Mouse (Mus musculus): ENCODE data around the gene Olfr698. TPM values are rescaled to one million over a fixed set of nuclear protein-coding genes. Genes with fewer than 3 reads are reported as not detected.
"Not testable (repeated sequence)": the region's sequence is repeated elsewhere in the genome, so short reads cannot be mapped to it uniquely, and the experiment has no call there.

Gene Olfr698
- polyA plus RNA-seq (2014; fragmentation: Nextera tagmentation; extraction: Ambion mirVana), result not detected in 2 replicates

GRCm38 (mm10) chr7:106755297-106755696, at the start of gene Olfr698:
Olfr698 (minus strand) TSS chr7:106755397.
- Histone ChIP-seq H3K36me3 (ENCODE audit: control insufficient read depth, insufficient read depth, low read length) (no peaks in the 10 kb centered on the region), H3K27me3 (replicated peaks; ENCODE audit: control insufficient read depth, insufficient read depth, low read length) (no peaks in the 10 kb centered on the region), H3K4me2 (no peak within 1 kb of the TSS), H3K4me1 (replicated peaks; ENCODE audit: control insufficient read depth, insufficient read depth, low read length) (no peaks in the 10 kb centered on the region), H3K4me3 (ENCODE audit: low read depth, low read length) (no peak within 1 kb of the TSS), H3K9ac (ENCODE audit: low read depth, low read length) (no peak within 1 kb of the TSS), H3K9me3 (ENCODE audit: control insufficient read depth, low read length) (no peaks in the 10 kb centered on the region), H3K27ac (ENCODE audit: low read depth, low read length) (no peak within 1 kb of the TSS)
- no peak for DNase-seq (ENCODE audit: low spot score)
- no peak for ATAC-seq (replicated peaks; ENCODE audit: low FRiP score)

GRCm38 (mm10) chr7:106793098-106793497, 37.9 kb upstream of the Olfr698 start, which contains the start of gene Olfr699:
Olfr699 (minus strand) TSS chr7:106793198.
- no peaks in the 10 kb centered on the region for H3K4me1 ChIP-seq (replicated peaks; ENCODE audit: control insufficient read depth, insufficient read depth, low read length)
- DNase-seq (ENCODE audit: low spot score) (no peak), ATAC-seq (replicated peaks; ENCODE audit: low FRiP score) (no peak)
- H3K27ac ChIP-seq (ENCODE audit: low read depth, low read length), result no peak within 1 kb of the TSS
- H3K4me2 ChIP-seq, result no peak within 1 kb of the TSS
- H3K27me3 ChIP-seq (replicated peaks; ENCODE audit: control insufficient read depth, insufficient read depth, low read length), result no peaks in the 10 kb centered on the region
- 68% methylated on average over 1 of the region's 1 CpGs for WGBS
- no peak within 1 kb of the TSS for H3K9ac ChIP-seq (ENCODE audit: low read depth, low read length)
- H3K9me3 ChIP-seq (ENCODE audit: control insufficient read depth, low read length), result 0 out of 2 replicates have a peak, but pooled peaks cover 3% of the 10 kb centered on the region
- H3K36me3 ChIP-seq (ENCODE audit: control insufficient read depth, insufficient read depth, low read length), result no peaks in the 10 kb centered on the region
- no peak within 1 kb of the TSS for H3K4me3 ChIP-seq (ENCODE audit: low read depth, low read length)

- Histone ChIP-seq H3K27ac (ENCODE audit: low read depth, low read length) (no peak overlapping the region), H3K4me2 (no peak overlapping the region), H3K4me3 (ENCODE audit: low read depth, low read length) (no peak overlapping the region), H3K9me3 (ENCODE audit: control insufficient read depth, low read length) (no peaks in the 10 kb centered on the region), H3K4me1 (replicated peaks; ENCODE audit: control insufficient read depth, insufficient read depth, low read length) (no peaks in the 10 kb centered on the region), H3K9ac (ENCODE audit: low read depth, low read length) (no peak overlapping the region), H3K27me3 (replicated peaks; ENCODE audit: control insufficient read depth, insufficient read depth, low read length) (no peaks in the 10 kb centered on the region), H3K36me3 (ENCODE audit: control insufficient read depth, insufficient read depth, low read length) (no peaks in the 10 kb centered on the region)
- ATAC-seq (replicated peaks; ENCODE audit: low FRiP score), result no peak
- no peak for DNase-seq (ENCODE audit: low spot score)
Measured at GRCm38 (mm10) chr7:106788330-106788729, 33.1 kb upstream of the Olfr698 start.

- DNase-seq (ENCODE audit: low spot score); H3K4me2 ChIP-seq; H3K9me3 ChIP-seq (ENCODE audit: control insufficient read depth, low read length); H3K27me3 ChIP-seq (replicated peaks; ENCODE audit: control insufficient read depth, insufficient read depth, low read length); H3K4me1 ChIP-seq (replicated peaks; ENCODE audit: control insufficient read depth, insufficient read depth, low read length); H3K4me3 ChIP-seq (ENCODE audit: low read depth, low read length); H3K9ac ChIP-seq (ENCODE audit: low read depth, low read length); H3K27ac ChIP-seq (ENCODE audit: low read depth, low read length); H3K36me3 ChIP-seq (ENCODE audit: control insufficient read depth, insufficient read depth, low read length); ATAC-seq (replicated peaks; ENCODE audit: low FRiP score): not testable (repeated sequence)
- 93% methylated on average over 2 of the region's 2 CpGs for WGBS
Measured at GRCm38 (mm10) chr7:106761008-106761407, 5.8 kb upstream of the Olfr698 start.

GRCm38 (mm10) chr7:106758800-106759199, 3.6 kb upstream of the Olfr698 start:
- Histone ChIP-seq H3K27ac (ENCODE audit: low read depth, low read length) (no peak overlapping the region), H3K4me2 (no peak overlapping the region), H3K4me3 (ENCODE audit: low read depth, low read length) (no peak overlapping the region), H3K9ac (ENCODE audit: low read depth, low read length) (no peak overlapping the region), H3K9me3 (ENCODE audit: control insufficient read depth, low read length) (no peaks in the 10 kb centered on the region), H3K4me1 (replicated peaks; ENCODE audit: control insufficient read depth, insufficient read depth, low read length) (no peaks in the 10 kb centered on the region), H3K36me3 (ENCODE audit: control insufficient read depth, insufficient read depth, low read length) (no peaks in the 10 kb centered on the region), H3K27me3 (replicated peaks; ENCODE audit: control insufficient read depth, insufficient read depth, low read length) (no peaks in the 10 kb centered on the region)
- DNase-seq (ENCODE audit: low spot score) (no peak), ATAC-seq (replicated peaks; ENCODE audit: low FRiP score) (no peak)
- 84% methylated on average over 2 of the region's 2 CpGs for WGBS

- H3K4me3 ChIP-seq (ENCODE audit: low read depth, low read length), result no peak overlapping the region
- no peaks in the 10 kb centered on the region for H3K36me3 ChIP-seq (ENCODE audit: control insufficient read depth, insufficient read depth, low read length)
- WGBS, result 86% methylated on average over 5 of the region's 5 CpGs
- no peaks in the 10 kb centered on the region for H3K9me3 ChIP-seq (ENCODE audit: control insufficient read depth, low read length)
- H3K4me2 ChIP-seq, result no peak overlapping the region
- DNase-seq (ENCODE audit: low spot score) (no peak), ATAC-seq (replicated peaks; ENCODE audit: low FRiP score) (no peak)
- H3K27ac ChIP-seq (ENCODE audit: low read depth, low read length), result no peak overlapping the region
- no peak overlapping the region for H3K9ac ChIP-seq (ENCODE audit: low read depth, low read length)
- H3K4me1 ChIP-seq (replicated peaks; ENCODE audit: control insufficient read depth, insufficient read depth, low read length), result no peaks in the 10 kb centered on the region
- H3K27me3 ChIP-seq (replicated peaks; ENCODE audit: control insufficient read depth, insufficient read depth, low read length), result no peaks in the 10 kb centered on the region
Measured at GRCm38 (mm10) chr7:106745811-106746210, 9.4 kb downstream of the Olfr698 start.

- Histone ChIP-seq H3K27me3 (replicated peaks; ENCODE audit: control insufficient read depth, insufficient read depth, low read length) (no peaks in the 10 kb centered on the region), H3K9me3 (ENCODE audit: control insufficient read depth, low read length) (no peaks in the 10 kb centered on the region), H3K4me3 (ENCODE audit: low read depth, low read length) (no peak within 1 kb of the TSS), H3K9ac (ENCODE audit: low read depth, low read length) (no peak within 1 kb of the TSS), H3K4me1 (replicated peaks; ENCODE audit: control insufficient read depth, insufficient read depth, low read length) (no peaks in the 10 kb centered on the region), H3K4me2 (no peak within 1 kb of the TSS), H3K36me3 (ENCODE audit: control insufficient read depth, insufficient read depth, low read length) (no peaks in the 10 kb centered on the region), H3K27ac (ENCODE audit: low read depth, low read length) (no peak within 1 kb of the TSS)
- DNase-seq (ENCODE audit: low spot score) (no peak), ATAC-seq (replicated peaks; ENCODE audit: low FRiP score) (no peak)
- WGBS, result 74% methylated on average over 1 of the region's 1 CpGs
Measured at GRCm38 (mm10) chr7:106742343-106742742, 12.9 kb downstream of the Olfr698 start, which contains the start of gene Olfr697. Olfr697 (minus strand) TSS chr7:106742443.

- DNase-seq (ENCODE audit: low spot score) (no peak), ATAC-seq (replicated peaks; ENCODE audit: low FRiP score) (no peak)
- no peaks in the 10 kb centered on the region for H3K36me3 ChIP-seq (ENCODE audit: control insufficient read depth, insufficient read depth, low read length)
- H3K27me3 ChIP-seq (replicated peaks; ENCODE audit: control insufficient read depth, insufficient read depth, low read length), result no peaks in the 10 kb centered on the region
- no peak overlapping the region for H3K9ac ChIP-seq (ENCODE audit: low read depth, low read length)
- H3K4me2 ChIP-seq, result no peak overlapping the region
- no peaks in the 10 kb centered on the region for H3K9me3 ChIP-seq (ENCODE audit: control insufficient read depth, low read length)
- no peak overlapping the region for H3K27ac ChIP-seq (ENCODE audit: low read depth, low read length)
- H3K4me3 ChIP-seq (ENCODE audit: low read depth, low read length), result no peak overlapping the region
- H3K4me1 ChIP-seq (replicated peaks; ENCODE audit: control insufficient read depth, insufficient read depth, low read length), result no peaks in the 10 kb centered on the region
Measured at GRCm38 (mm10) chr7:106737028-106737427, 18.2 kb downstream of the Olfr698 start.

GRCm38 (mm10) chr7:106733717-106734116, 21.5 kb downstream of the Olfr698 start:
- H3K36me3 ChIP-seq (ENCODE audit: control insufficient read depth, insufficient read depth, low read length), result no peaks in the 10 kb centered on the region
- H3K27me3 ChIP-seq (replicated peaks; ENCODE audit: control insufficient read depth, insufficient read depth, low read length), result no peaks in the 10 kb centered on the region
- no peak overlapping the region for H3K4me3 ChIP-seq (ENCODE audit: low read depth, low read length)
- DNase-seq (ENCODE audit: low spot score), result no peak
- no peak overlapping the region for H3K27ac ChIP-seq (ENCODE audit: low read depth, low read length)
- no peak for ATAC-seq (replicated peaks; ENCODE audit: low FRiP score)
- WGBS, result 59% methylated on average over 2 of the region's 2 CpGs
- H3K4me2 ChIP-seq, result no peak overlapping the region
- H3K9me3 ChIP-seq (ENCODE audit: control insufficient read depth, low read length), result no peaks in the 10 kb centered on the region
- H3K4me1 ChIP-seq (replicated peaks; ENCODE audit: control insufficient read depth, insufficient read depth, low read length), result no peaks in the 10 kb centered on the region
- no peak overlapping the region for H3K9ac ChIP-seq (ENCODE audit: low read depth, low read length)
